ENCODE assay signal across 28 mouse cellular contexts in genomic region chr5:50343681-50344080, GRCm38 (mm10).
"Had no signal": no experiment of that assay in that cellular context is flagged by ENCODE, and none has a peak within 500 bp of the region (broad histone marks: within the 10 kb centered on the region; RNA-seq: fewer than 3 reads in every experiment).

No protein-coding gene starts in this region.

- H3K4me3 ChIP-seq: embryonic facial prominence, embryonic 10.5 days; embryonic facial prominence, embryonic 12.5 days; embryonic facial prominence, embryonic 13.5 days; embryonic facial prominence, embryonic 15.5 days; erythroblast, embryonic 14.5 days; forebrain, embryonic 10.5 days; forebrain, embryonic 12.5 days; forebrain, embryonic 13.5 days; forebrain, embryonic 15.5 days; gastrocnemius, adult 2 months had no signal

- DNase-seq: cerebellum, adult 18-20 months; cerebellum, adult 2 months; cerebellum, adult 8-10 months; cerebellum, adult 9-10 months; cerebellum, adult 9-11 months; cerebellum, postnatal 10 days; cerebellum, postnatal 14 days; cerebellum, postnatal 25 days; cerebellum, postnatal 36 days; embryo, embryonic 11 days; forebrain, postnatal 0 days; gastrocnemius, adult 2 months; gastrocnemius, postnatal 10 days; gastrocnemius, postnatal 14 days; gastrocnemius, postnatal 25 days; gastrocnemius, postnatal 36 days; heart, adult 11 months had no signal

- H3K4me2 ChIP-seq: embryonic facial prominence, embryonic 12.5 days; embryonic facial prominence, embryonic 13.5 days; embryonic facial prominence, embryonic 15.5 days; forebrain, embryonic 12.5 days; forebrain, embryonic 13.5 days; forebrain, embryonic 15.5 days had no signal

- H3K9ac ChIP-seq: embryonic facial prominence, embryonic 12.5 days; embryonic facial prominence, embryonic 13.5 days; embryonic facial prominence, embryonic 15.5 days; forebrain, embryonic 12.5 days; forebrain, embryonic 13.5 days; forebrain, embryonic 15.5 days; forebrain, postnatal 0 days had no signal

- H3K27ac ChIP-seq: embryonic facial prominence, embryonic 10.5 days; embryonic facial prominence, embryonic 12.5 days; embryonic facial prominence, embryonic 13.5 days; embryonic facial prominence, embryonic 15.5 days; forebrain, embryonic 10.5 days; forebrain, embryonic 12.5 days; forebrain, embryonic 13.5 days; forebrain, embryonic 15.5 days; gastrocnemius, adult 2 months had no signal

- H3K4me1 ChIP-seq: embryonic facial prominence, embryonic 10.5 days; embryonic facial prominence, embryonic 12.5 days; embryonic facial prominence, embryonic 13.5 days; embryonic facial prominence, embryonic 15.5 days; forebrain, embryonic 10.5 days; forebrain, embryonic 12.5 days; forebrain, embryonic 13.5 days; forebrain, embryonic 15.5 days had no signal

- ATAC-seq: forebrain, embryonic 13.5 days; forebrain, embryonic 14.5 days; forebrain, embryonic 15.5 days; forebrain, embryonic 16.5 days; forebrain, postnatal 0 days had no signal

- H3K36me3 ChIP-seq: embryonic facial prominence, embryonic 10.5 days; embryonic facial prominence, embryonic 12.5 days; embryonic facial prominence, embryonic 13.5 days; embryonic facial prominence, embryonic 15.5 days; forebrain, embryonic 10.5 days; forebrain, embryonic 12.5 days; forebrain, embryonic 15.5 days had no signal

- H3K27me3 ChIP-seq: embryonic facial prominence, embryonic 12.5 days; embryonic facial prominence, embryonic 13.5 days; embryonic facial prominence, embryonic 15.5 days; forebrain, embryonic 12.5 days; forebrain, embryonic 13.5 days; forebrain, embryonic 15.5 days had no signal

- H3K9me3 ChIP-seq: embryonic facial prominence, embryonic 10.5 days; embryonic facial prominence, embryonic 12.5 days; embryonic facial prominence, embryonic 13.5 days; embryonic facial prominence, embryonic 15.5 days; forebrain, embryonic 10.5 days; forebrain, embryonic 12.5 days; forebrain, embryonic 13.5 days; forebrain, embryonic 15.5 days had no signal
